15 mouse cellular contexts compared by ENCODE assay signal in the genomic region with DNA sequence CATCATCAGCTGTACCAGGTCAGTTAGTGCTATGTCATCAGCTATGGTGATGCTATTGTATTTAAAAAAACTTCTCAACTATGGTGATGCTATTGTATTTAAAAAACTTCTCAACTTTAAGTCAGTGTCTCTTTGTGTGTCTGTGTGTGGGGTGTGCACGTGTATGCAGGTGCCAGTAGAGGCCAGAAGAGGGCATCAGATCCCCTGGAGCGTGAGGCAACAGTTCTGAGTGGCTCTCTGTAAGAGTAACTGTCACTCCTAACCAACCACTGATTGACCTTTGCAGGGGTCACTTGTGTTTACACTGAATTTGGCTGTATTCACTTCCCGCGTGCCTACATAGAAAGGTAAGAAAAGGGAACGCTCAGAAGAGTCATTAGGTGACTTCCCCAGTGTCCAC. TPM values are rescaled to one million over a fixed set of nuclear protein-coding genes. Genes with fewer than 3 reads are reported as not detected.
DNase-seq lines count a peak whose midpoint lies in the region; TF ChIP-seq lines count a peak whose summit lies in the region.
"Had no signal": no experiment of that assay in that cellular context is flagged by ENCODE, and none has a peak within 500 bp of the region (broad histone marks: within the 10 kb centered on the region; RNA-seq: fewer than 3 reads in every experiment).

No protein-coding gene starts in this region.

- intact Hi-C loops in left cerebral cortex, adult 2 months (cut with DNase I): no loop called here
- intact Hi-C loops in gastrocnemius, postnatal 36 days (cut with DNase I): no loop called here

- no peak; the same call in 1 of the 2 replicates for TF ChIP-seq RAD21 in MEL (IDR thresholded peaks at IDR 0.05; ENCODE audit: low read depth, low read length)

- no peaks in the 10 kb centered on the region for H3K4me1 ChIP-seq in MEL (ENCODE audit: control insufficient read depth in 1 of 2, insufficient read depth in 2 of 2, low read length in 2 of 2)

- peaks cover 0 to 11% of the 10 kb centered on the region in 2 experiments; a peak in 2 of 4 replicates for H3K36me3 ChIP-seq in MEL (ENCODE audit: control insufficient read depth in 1 of 2, insufficient read depth in 2 of 2, low read length in 2 of 2)

- H3K27me3 ChIP-seq in MEL (ENCODE audit: control insufficient read depth in 1 of 2, insufficient read depth in 2 of 2, low read length in 2 of 2): no peaks in the 10 kb centered on the region
- H3K27me3 ChIP-seq: CH12.LX; lung, embryonic 15.5 days; neural tube, embryonic 13.5 days had no signal

- peak; percentile 4 for TF ChIP-seq CTCF in left cerebral cortex, adult 2 months (IDR thresholded peaks at IDR 0.05)
- TF ChIP-seq CTCF in MEL (IDR thresholded peaks at IDR 0.05 in 2 of 3, conservative IDR thresholded peaks at IDR 0.05 in 1 of 3; ENCODE audit: control insufficient read depth in 1 of 3, insufficient read depth in 1 of 3, low read depth in 2 of 3, low read length in 3 of 3, poor library complexity in 1 of 3, severe bottlenecking in 1 of 3): peak; percentile 12 to 23 (median 18); a peak in 2 of 6 replicates

- no peaks in the 10 kb centered on the region for H3K9me3 ChIP-seq in MEL (replicated peaks; ENCODE audit: insufficient read depth, low read length)
- H3K9me3 ChIP-seq: lung, embryonic 15.5 days; neural tube, embryonic 13.5 days had no signal

- H3K4me3 ChIP-seq in left cerebral cortex, adult 2 months: no peak overlapping the region
- no peak overlapping the region for H3K4me3 ChIP-seq in MEL (ENCODE audit: control insufficient read depth in 1 of 2, insufficient read depth in 1 of 2, low read depth in 2 of 2, low read length in 2 of 2)
- H3K4me3 ChIP-seq: lung, embryonic 15.5 days; neural tube, embryonic 13.5 days had no signal

- no peak overlapping the region for H3K9ac ChIP-seq in MEL (ENCODE audit: control insufficient read depth, low read depth, low read length, poor library complexity, severe bottlenecking)
- H3K9ac ChIP-seq: lung, embryonic 15.5 days; neural tube, embryonic 13.5 days had no signal

- no peak for TF ChIP-seq POLR2A in MEL (IDR thresholded peaks at IDR 0.05; ENCODE audit: control insufficient read depth in 1 of 2, insufficient read depth in 1 of 2, low read depth in 1 of 2, low read length in 2 of 2, poor library complexity in 1 of 2)

- TF ChIP-seq EP300 in MEL (IDR thresholded peaks at IDR 0.05; ENCODE audit: low read depth in 1 of 2, low read length in 2 of 2): no peak

- no peaks in the 10 kb centered on the region for H3K79me2 ChIP-seq in MEL (ENCODE audit: control insufficient read depth, insufficient read depth, low read length, poor library complexity)

- H3K27ac ChIP-seq in left cerebral cortex, adult 2 months: no peak overlapping the region
- no peak overlapping the region for H3K27ac ChIP-seq in MEL (ENCODE audit: control insufficient read depth, low read depth, low read length)
- H3K27ac ChIP-seq: lung, embryonic 15.5 days; neural tube, embryonic 13.5 days had no signal

- no peak for DNase-seq in left cerebral cortex, adult 2 months (ENCODE audit: extremely low spot score in 1 of 2, low spot score in 2 of 2)
- no peak for DNase-seq in left cerebral cortex, adult 9 months (ENCODE audit: low spot score in 2 of 2)
- DNase-seq in thymus, postnatal 25 days: peak; percentile 16
- no peak for DNase-seq in thymus, postnatal 14 days
- DNase-seq in MEL (ENCODE audit: low read depth, low spot score): peak; percentile 10
- DNase-seq in gastrocnemius, postnatal 4 days (ENCODE audit: low spot score in 2 of 2): no peak
- no peak for DNase-seq in gastrocnemius, postnatal 36 days
- DNase-seq: adrenal gland, postnatal 14 days; cerebellum, adult 9-11 months; gastrocnemius, postnatal 25 days; kidney, postnatal 14 days; right cerebral cortex, postnatal 4 days had no signal

TF ChIP-seq in MEL, 35 proteins besides CTCF, POLR2A, EP300 and RAD21:
- TF ChIP-seq MAFK (IDR thresholded peaks at IDR 0.05; ENCODE audit: borderline replicate concordance, low read depth, low read length) (no peak), CHD2 (IDR thresholded peaks at IDR 0.05; ENCODE audit: low read length) (no peak), JUND (IDR thresholded peaks at IDR 0.05; ENCODE audit: low read depth, low read length) (no peak), POLR2AphosphoS5 (IDR thresholded peaks at IDR 0.05; ENCODE audit: borderline replicate concordance, low read depth, low read length) (no peak), SMC3 (IDR thresholded peaks at IDR 0.05; ENCODE audit: low read depth, low read length) (peak; percentile 16; the same call in 1 of the 2 replicates)

RNA-seq across cellular contexts. Expression of gene Fancc, which starts 10.7 kb away (rescaled TPM):
- 1 to 10 TPM; 7.8 to 8.3 TPM for total RNA-seq in left cerebral cortex, adult 2 months (2021)
- 4.0 and 5.0 TPM in 2 replicates for total RNA-seq in MEL (2012; rRNA removed)
- 1 to 10 TPM in 1 of 2 experiments, not detected in 1; 5.5 TPM for polyA plus RNA-seq in MEL (2012; ENCODE audit: insufficient read depth in 1 of 2, insufficient read length in 2 of 2, low read depth in 1 of 2, low replicate concordance in 2 of 2, missing spikeins in 1 of 2)
- total RNA-seq in gastrocnemius, postnatal 4 days (2021): 1 to 10 TPM; 8.0 to 9.0 TPM
- total RNA-seq in gastrocnemius, postnatal 36 days (2021): 1 to 10 TPM; 1.5 to 2.9 TPM

Comparison
In these comparisons a context has a peak if more than half of its experiments do, and no peak if none do; other contexts are left out.
1. DNase-seq: peak in thymus, postnatal 25 days (single experiment) and MEL (single experiment); none in left cerebral cortex, adult 2 months (0 of 2), left cerebral cortex, adult 9 months (0 of 2), thymus, postnatal 14 days (single experiment), gastrocnemius, postnatal 4 days (0 of 2) and gastrocnemius, postnatal 36 days (0 of 2).